Mouse (Mus musculus) kidney, embryonic 16.5 days (tissue): ENCODE measurements at regions not wholly inside any gene's neighbourhood (a gene's known extent, or its start where the extent isn't known, plus 50 kb on each side); places are given as distances from the start of the nearest gene placed in this dataset.

Source experiments
- ATAC-seq: fragments of 200-750 bp; cut with Nextera tagmentation; 2 replicates; pipeline ENCODE4 v1.8.0; 2017; ENCODE audit warnings: moderate TSS enrichment; ENCODE audit not compliant: low FRiP score, low TSS enrichment
- H3K27ac ChIP-seq: fragments of 300-500 bp; sonication (generic); 2 replicates; pipeline ENCODE4 v1.5.1; 2014; ENCODE audit warnings: low read length
- H3K27me3 ChIP-seq: fragments of 300-500 bp; sonication (generic); 2 replicates; pipeline ENCODE4 v1.6.1; 2014; ENCODE audit warnings: low read length, control low read depth, mixed read lengths; ENCODE audit not compliant: insufficient read depth
- H3K36me3 ChIP-seq: fragments of 300-500 bp; sonication (generic); 2 replicates; pipeline ENCODE4 v1.6.1; 2014; ENCODE audit warnings: low read length, control low read depth, mixed read lengths; ENCODE audit not compliant: insufficient read depth
- H3K4me1 ChIP-seq: fragments of 300-500 bp; sonication (generic); 2 replicates; pipeline ENCODE4 v1.6.1; 2014; ENCODE audit warnings: low read length, control low read depth, mixed read lengths; ENCODE audit not compliant: insufficient read depth
- H3K4me2 ChIP-seq: fragments of 300-500 bp; sonication (generic); replicated peaks from 2 replicates; pipeline ENCODE4 v1.6.1; 2014; ENCODE audit warnings: low read depth, low read length
- H3K4me3 ChIP-seq: fragments of 300-500 bp; sonication (generic); 2 replicates; pipeline ENCODE4 v1.5.1; 2014; ENCODE audit warnings: mild to moderate bottlenecking, low read length
- H3K9ac ChIP-seq: fragments of 300-500 bp; sonication (generic); replicated peaks from 2 replicates; pipeline ENCODE4 v1.6.1; 2014; ENCODE audit warnings: low read length
- H3K9me3 ChIP-seq: fragments of 300-500 bp; sonication (generic); 2 replicates; pipeline ENCODE4 v1.6.1; 2016; ENCODE audit warnings: low read length, control low read depth
- WGBS: fragments of 180-500 bp; shearing (Covaris S2); extraction: QIAGEN DNeasy Blood & Tissue Kit; methylation state at CpG from one replicate; pipeline ENCODE4 v1.1.7; 2014; 5-methylcytosine and 5-hydroxymethylcytosine counted together

- Histone ChIP-seq H3K36me3 (no peaks in the 10 kb centered on the region), H3K4me1 (no peaks in the 10 kb centered on the region), H3K9ac (no peak overlapping the region), H3K27me3 (no peaks in the 10 kb centered on the region), H3K27ac (no peak overlapping the region), H3K4me3 (no peak overlapping the region), H3K4me2 (no peak overlapping the region), H3K9me3 (no peaks in the 10 kb centered on the region)
- WGBS: 98% methylated on average over 3 of the region's 3 CpGs
- no peak for ATAC-seq
Observed at GRCm38 (mm10) chr6:135453041-135453440, 90.7 kb downstream of the Emp1 start.

- Histone ChIP-seq H3K9me3 (no peaks in the 10 kb centered on the region), H3K4me3 (no peak overlapping the region), H3K9ac (no peak overlapping the region), H3K27me3 (no peaks in the 10 kb centered on the region), H3K36me3 (no peaks in the 10 kb centered on the region), H3K4me2 (no peak overlapping the region), H3K4me1 (0 out of 2 replicates have a peak, but pooled peaks cover 4% of the 10 kb centered on the region), H3K27ac (0 out of 2 replicates have a peak overlapping the region, but pooled peaks have one; percentile 34)
- ATAC-seq: peak; percentile 63; the same call in 1 of the 2 replicates
- 22% methylated on average over 6 of the region's 6 CpGs for WGBS
Observed at GRCm38 (mm10) chr6:135472495-135472894, 110.2 kb downstream of the Emp1 start.

DNA sequence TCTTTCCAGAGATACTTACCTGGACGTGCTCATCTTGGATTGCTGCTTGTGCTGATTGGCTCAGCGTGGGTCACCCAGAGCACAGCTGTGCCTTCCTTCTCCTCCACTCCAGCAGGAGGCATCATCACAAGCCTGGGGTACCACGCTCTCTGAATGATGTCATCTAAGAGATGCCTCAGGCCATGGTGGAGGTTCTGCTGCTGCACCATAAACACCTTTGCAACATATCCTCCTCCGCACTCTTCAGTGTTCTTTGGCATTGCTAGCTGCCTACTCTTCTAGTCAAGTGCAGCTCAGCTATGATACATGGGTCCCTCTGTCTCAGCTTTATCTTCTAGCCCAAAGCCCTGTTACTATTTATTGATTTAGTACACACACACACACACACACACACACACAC lies 110.8 kb downstream of the Emp1 start:
- no peak overlapping the region for H3K27ac ChIP-seq
- no peak overlapping the region for H3K4me2 ChIP-seq
- H3K9me3 ChIP-seq: no peaks in the 10 kb centered on the region
- no peak overlapping the region for H3K4me3 ChIP-seq
- no peak for ATAC-seq
- H3K9ac ChIP-seq: no peak overlapping the region
- 82% methylated on average over 4 of the region's 4 CpGs for WGBS
- H3K36me3 ChIP-seq: no peaks in the 10 kb centered on the region
- no peaks in the 10 kb centered on the region for H3K27me3 ChIP-seq
- 0 out of 2 replicates have a peak, but pooled peaks cover 4% of the 10 kb centered on the region for H3K4me1 ChIP-seq

DNA sequence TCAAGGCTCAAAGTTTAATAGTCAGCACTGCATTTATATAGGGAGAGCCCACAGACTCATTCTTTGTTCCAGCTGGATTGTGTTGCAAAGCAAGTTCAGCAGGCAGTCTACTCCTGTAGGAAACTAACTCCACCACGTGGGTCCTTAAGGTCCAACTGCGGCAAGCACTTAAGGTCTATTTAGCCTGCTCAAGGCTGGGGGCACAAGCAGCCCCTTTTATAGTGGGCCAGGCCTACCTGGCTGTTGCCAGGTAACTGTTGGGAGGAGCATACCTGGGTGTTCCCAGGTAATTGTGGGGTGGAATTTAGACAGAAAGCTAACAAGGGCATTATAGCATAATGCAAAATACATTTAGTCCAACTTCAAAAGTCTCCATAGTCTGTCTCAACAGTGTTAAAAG lies 126.5 kb downstream of the Emp1 start:
- H3K4me3 ChIP-seq: no peak overlapping the region
- WGBS: 56% methylated on average over 2 of the region's 2 CpGs
- H3K27ac ChIP-seq: no peak overlapping the region
- H3K36me3 ChIP-seq: no peaks in the 10 kb centered on the region
- H3K27me3 ChIP-seq: no peaks in the 10 kb centered on the region
- H3K4me1 ChIP-seq: no peaks in the 10 kb centered on the region
- no peaks in the 10 kb centered on the region for H3K9me3 ChIP-seq
- no peak for ATAC-seq
- no peak overlapping the region for H3K9ac ChIP-seq
- H3K4me2 ChIP-seq: no peak overlapping the region

DNA sequence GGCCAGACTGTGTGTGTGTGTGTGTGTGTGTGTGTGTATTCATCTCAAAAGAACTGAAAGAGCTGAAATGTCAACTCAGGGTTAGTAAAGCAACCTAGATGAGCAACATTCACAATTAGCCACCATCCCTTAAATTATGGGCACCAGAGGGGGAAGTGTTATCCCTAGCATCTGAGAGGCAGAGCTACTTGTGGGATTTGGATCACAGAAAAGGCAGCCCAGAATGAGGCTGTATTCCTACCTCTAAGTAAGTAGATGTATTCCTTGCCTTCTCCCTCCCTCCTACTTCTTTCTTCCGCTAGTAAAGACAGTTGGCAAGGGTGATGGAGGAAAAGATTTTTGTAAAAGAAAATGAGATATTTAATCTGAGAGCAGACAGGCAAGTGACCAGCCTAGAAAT lies 131.6 kb downstream of the Emp1 start:
- Histone ChIP-seq H3K9me3 (no peaks in the 10 kb centered on the region), H3K4me2 (no peak overlapping the region), H3K4me3 (no peak overlapping the region), H3K4me1 (no peaks in the 10 kb centered on the region), H3K9ac (no peak overlapping the region), H3K27me3 (no peaks in the 10 kb centered on the region), H3K27ac (no peak overlapping the region), H3K36me3 (no peaks in the 10 kb centered on the region)
- WGBS: 95% methylated on average over 1 of the region's 1 CpGs
- ATAC-seq: no peak

DNA sequence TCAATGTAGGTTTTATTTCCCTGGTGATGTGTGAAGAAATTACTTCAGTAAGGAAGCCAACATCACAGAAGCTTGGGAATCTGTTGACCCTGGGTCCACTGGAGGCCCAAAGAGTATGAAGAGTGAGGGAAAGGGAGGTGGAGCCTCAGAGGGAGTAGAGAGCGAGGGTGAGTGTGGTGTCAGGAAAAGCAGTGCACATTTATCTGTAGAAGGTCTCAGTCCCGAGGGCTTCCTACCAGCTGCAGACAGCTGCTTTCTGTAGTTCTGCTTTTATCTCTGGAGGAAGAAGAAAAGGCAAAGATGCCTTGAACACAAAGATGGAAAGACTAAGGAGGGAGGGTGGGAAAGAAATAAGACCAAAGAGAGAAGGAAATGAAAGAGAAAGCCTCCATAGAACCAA lies 133.5 kb downstream of the Emp1 start:
- WGBS: 67% methylated on average over 2 of the region's 2 CpGs

GRCm38 (mm10) chr6:135498592-135498991 lies 136.2 kb downstream of the Emp1 start:
- Histone ChIP-seq H3K4me3 (no peak overlapping the region), H3K27ac (no peak overlapping the region), H3K4me2 (no peak overlapping the region), H3K27me3 (no peaks in the 10 kb centered on the region), H3K4me1 (no peaks in the 10 kb centered on the region), H3K9ac (no peak overlapping the region), H3K36me3 (no peaks in the 10 kb centered on the region), H3K9me3 (no peaks in the 10 kb centered on the region)
- no peak for ATAC-seq
- WGBS: 87% methylated on average over 6 of the region's 6 CpGs

More for the DNA sequence above, 133.5 kb downstream of the Emp1 start:
- Histone ChIP-seq H3K4me3 (no peak overlapping the region), H3K9me3 (no peaks in the 10 kb centered on the region), H3K4me1 (no peaks in the 10 kb centered on the region), H3K36me3 (no peaks in the 10 kb centered on the region), H3K4me2 (no peak overlapping the region), H3K27me3 (no peaks in the 10 kb centered on the region), H3K27ac (no peak overlapping the region), H3K9ac (no peak overlapping the region)
- no peak for ATAC-seq

DNA sequence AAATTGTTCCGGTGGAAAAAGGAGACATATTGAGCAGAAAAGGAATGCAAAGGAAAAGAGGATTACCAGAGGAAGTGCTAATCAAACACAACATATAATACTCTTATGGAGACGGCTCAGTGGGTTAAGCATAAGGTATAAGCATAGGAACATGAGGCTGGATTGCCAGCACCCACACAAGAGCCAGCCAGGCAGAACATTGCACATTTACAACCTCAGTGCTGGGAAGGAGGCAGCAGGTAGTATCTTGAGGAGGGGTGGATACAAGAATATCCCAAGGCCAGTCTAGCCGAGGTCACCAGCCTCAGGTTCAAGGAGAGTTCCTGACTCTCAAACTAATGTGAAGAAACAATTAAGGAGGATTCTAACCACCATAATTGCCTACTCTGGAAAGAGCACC lies 138.0 kb downstream of the Emp1 start:
- WGBS: 50% methylated on average over 3 of the region's 3 CpGs
- no peak overlapping the region for H3K4me2 ChIP-seq

GRCm38 (mm10) chr6:135501791-135502190 lies 139.4 kb downstream of the Emp1 start:
- ATAC-seq: no peak

More for the DNA sequence above, 138.0 kb downstream of the Emp1 start:
- no peak overlapping the region for H3K27ac ChIP-seq
- H3K4me1 ChIP-seq: no peaks in the 10 kb centered on the region
- no peak for ATAC-seq
- no peaks in the 10 kb centered on the region for H3K27me3 ChIP-seq
- H3K36me3 ChIP-seq: no peaks in the 10 kb centered on the region
- H3K9ac ChIP-seq: no peak overlapping the region
- H3K4me3 ChIP-seq: no peak overlapping the region
- H3K9me3 ChIP-seq: no peaks in the 10 kb centered on the region

GRCm38 (mm10) chr6:135502405-135502804 lies 140.1 kb downstream of the Emp1 start:
- H3K9ac ChIP-seq: no peak overlapping the region
- 66% methylated on average over 8 of the region's 8 CpGs for WGBS
- no peaks in the 10 kb centered on the region for H3K4me1 ChIP-seq
- H3K27ac ChIP-seq: no peak overlapping the region
- no peaks in the 10 kb centered on the region for H3K27me3 ChIP-seq
- no peak overlapping the region for H3K4me3 ChIP-seq
- no peaks in the 10 kb centered on the region for H3K36me3 ChIP-seq
- no peaks in the 10 kb centered on the region for H3K9me3 ChIP-seq
- ATAC-seq: no peak
- H3K4me2 ChIP-seq: no peak overlapping the region

More at GRCm38 (mm10) chr6:135501791-135502190, 139.4 kb downstream of the Emp1 start:
- H3K36me3 ChIP-seq: no peaks in the 10 kb centered on the region
- no peak overlapping the region for H3K4me2 ChIP-seq
- H3K4me3 ChIP-seq: no peak overlapping the region
- no peaks in the 10 kb centered on the region for H3K4me1 ChIP-seq
- H3K27ac ChIP-seq: no peak overlapping the region
- H3K9ac ChIP-seq: no peak overlapping the region
- H3K27me3 ChIP-seq: no peaks in the 10 kb centered on the region
- no peaks in the 10 kb centered on the region for H3K9me3 ChIP-seq
- 78% methylated on average over 6 of the region's 6 CpGs for WGBS
